Mouse (Mus musculus): ENCODE data around the gene Cnnm1.

- no peak for TF ChIP-seq CTCF (IDR thresholded peaks at IDR 0.05; ENCODE audit: insufficient read depth, low read length)
- TF ChIP-seq POLR2A (IDR thresholded peaks at IDR 0.05; ENCODE audit: borderline replicate concordance, extremely low read depth, low read depth, low read length): no peak
These were observed 24.7 kb upstream of the Cnnm1 start for GRCm38 (mm10) chr19:43415565-43415964.

Measured in lung, adult 2 months (tissue).